Mouse (Mus musculus): Measurements from ENCODE around the gene Krt18. TPM values are rescaled to one million over a fixed set of nuclear protein-coding genes. Genes with fewer than 3 reads are reported as not detected.

The Krt18 gene
- 255 and 258 TPM in 2 replicates for total RNA-seq (2014; rRNA removed)
- polyA plus RNA-seq (2012; rRNA removed): 110 and 124 TPM in 2 replicates

DNA sequence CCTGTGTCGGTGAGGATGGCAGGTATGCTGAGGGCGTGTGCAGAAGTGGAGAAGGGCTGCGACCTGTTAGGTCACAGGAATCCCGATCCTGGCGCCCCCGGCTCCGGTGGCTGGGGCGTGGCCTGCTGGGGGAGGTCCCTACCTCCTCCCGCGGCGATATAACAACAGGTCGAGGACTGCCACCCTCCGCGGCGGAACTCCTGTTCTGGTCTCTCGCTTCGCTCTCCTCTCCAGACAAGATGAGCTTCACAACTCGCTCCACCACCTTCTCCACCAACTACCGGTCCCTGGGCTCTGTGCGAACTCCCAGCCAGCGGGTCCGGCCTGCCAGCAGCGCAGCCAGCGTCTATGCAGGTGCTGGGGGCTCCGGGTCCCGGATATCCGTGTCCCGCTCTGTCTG, at the start of gene Krt18:
TSS of gene Krt18 (plus strand) at position 141 of the 400 bp plus-strand sequence.
- peak; percentile 74 for DNase-seq (ENCODE audit: extremely low read depth, low read depth, low spot score)
- peak within 1 kb of the TSS; percentile 92 for H3K27ac ChIP-seq (replicated peaks; ENCODE audit: insufficient read depth, low read depth, low read length)
- peaks cover 26% of the 10 kb centered on the region for H3K36me3 ChIP-seq (ENCODE audit: control insufficient read depth, insufficient read depth, low read length)

DNA sequence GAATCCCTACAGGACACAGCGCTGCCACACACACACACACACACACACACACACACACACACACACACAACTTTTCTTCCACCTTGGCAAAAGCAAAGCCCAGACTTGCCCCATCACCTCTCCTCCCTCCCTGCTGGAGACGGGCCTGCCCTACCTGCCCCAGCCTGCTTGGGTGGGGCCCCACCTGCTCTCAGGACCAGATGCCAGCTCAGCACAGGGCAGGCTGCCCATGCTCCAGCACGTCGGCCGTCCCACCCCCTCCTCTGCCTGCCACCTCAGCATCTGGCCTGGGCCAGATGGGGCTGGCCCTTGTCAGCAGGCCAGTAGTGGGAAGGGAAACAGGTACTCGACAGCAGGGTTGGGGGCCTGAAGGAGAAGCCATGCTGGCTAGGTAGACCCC, 47.1 kb upstream of the Krt18 start:
- no peaks in the 10 kb centered on the region for H3K27me3 ChIP-seq (ENCODE audit: control insufficient read depth, insufficient read depth, low read length)
- H3K27ac ChIP-seq (replicated peaks; ENCODE audit: insufficient read depth, low read depth, low read length): 0 out of 2 replicates have a peak overlapping the region, but pooled peaks have one; percentile 19
- H3K4me3 ChIP-seq (ENCODE audit: insufficient read depth, low read depth, low read length): no peak overlapping the region
- no peak for TF ChIP-seq POLR2A (IDR thresholded peaks at IDR 0.05; ENCODE audit: extremely low read depth, insufficient read depth, low read length)
- TF ChIP-seq CTCF (IDR thresholded peaks at IDR 0.05; ENCODE audit: low read depth, low read length): no peak
- no peaks in the 10 kb centered on the region for H3K36me3 ChIP-seq (ENCODE audit: control insufficient read depth, insufficient read depth, low read length)
- H3K9ac ChIP-seq (ENCODE audit: low read depth, low read length): no peak overlapping the region
- DNase-seq (ENCODE audit: extremely low read depth, low read depth, low spot score): no peak
- 47% methylated on average over 6 of the region's 6 CpGs for WGBS
- peaks cover 12% of the 10 kb centered on the region for H3K4me1 ChIP-seq (ENCODE audit: control insufficient read depth, insufficient read depth, low read length)
- H3K79me2 ChIP-seq (ENCODE audit: control insufficient read depth, insufficient read depth, low read length): no peaks in the 10 kb centered on the region

More for the DNA sequence above, at the start of gene Krt18:
- 2% methylated on average over 28 of the region's 28 CpGs for WGBS
- H3K4me1 ChIP-seq (ENCODE audit: control insufficient read depth, insufficient read depth, low read length): peaks cover 19% of the 10 kb centered on the region
- no peaks in the 10 kb centered on the region for H3K79me2 ChIP-seq (ENCODE audit: control insufficient read depth, insufficient read depth, low read length)
- H3K9ac ChIP-seq (ENCODE audit: low read depth, low read length): peak within 1 kb of the TSS; percentile 94
- TF ChIP-seq CTCF (IDR thresholded peaks at IDR 0.05; ENCODE audit: low read depth, low read length) (no peak), POLR2A (IDR thresholded peaks at IDR 0.05; ENCODE audit: extremely low read depth, insufficient read depth, low read length) (peak; percentile 93)
- H3K4me3 ChIP-seq (ENCODE audit: insufficient read depth, low read depth, low read length): peak within 1 kb of the TSS; percentile 87
- no peaks in the 10 kb centered on the region for H3K27me3 ChIP-seq (ENCODE audit: control insufficient read depth, insufficient read depth, low read length)

DNA sequence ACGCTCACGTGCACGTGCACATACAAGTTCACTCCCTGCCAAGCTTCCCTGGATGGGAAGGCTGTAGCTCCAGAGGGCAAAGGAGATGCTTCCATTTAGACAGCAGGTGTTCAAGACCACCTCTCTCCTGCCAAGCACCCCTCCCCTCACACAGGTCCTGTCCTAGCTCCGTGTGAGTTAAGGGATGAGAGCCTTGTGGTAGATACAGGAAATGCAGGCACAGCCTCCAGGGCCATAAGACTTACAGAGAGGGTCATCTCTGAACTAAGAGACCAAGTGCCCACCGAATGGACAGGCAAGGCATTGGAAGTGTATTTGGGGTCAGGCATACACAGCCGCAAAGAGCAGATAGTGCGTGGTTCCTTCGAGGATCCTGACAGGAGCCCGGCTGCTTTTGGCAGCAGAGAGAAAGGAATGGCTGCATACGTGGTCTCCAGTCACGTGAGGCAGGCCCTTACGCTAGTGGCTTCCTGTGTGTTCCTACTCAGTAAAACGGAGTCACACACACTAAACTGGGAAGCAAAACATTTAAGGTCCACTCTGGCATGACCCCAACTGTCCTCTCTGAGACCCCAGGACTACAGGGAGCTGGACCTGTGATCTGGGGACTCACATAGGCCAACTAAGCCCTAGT, 44.5 kb upstream of the Krt18 start:
- no peak for DNase-seq (ENCODE audit: extremely low read depth, low read depth, low spot score)
- H3K36me3 ChIP-seq (ENCODE audit: control insufficient read depth, insufficient read depth, low read length): no peaks in the 10 kb centered on the region
- no peaks in the 10 kb centered on the region for H3K4me1 ChIP-seq (ENCODE audit: control insufficient read depth, insufficient read depth, low read length)
- WGBS: 79% methylated on average over 13 of the region's 13 CpGs
- H3K79me2 ChIP-seq (ENCODE audit: control insufficient read depth, insufficient read depth, low read length): no peaks in the 10 kb centered on the region
- H3K4me3 ChIP-seq (ENCODE audit: insufficient read depth, low read depth, low read length): no peak overlapping the region
- TF ChIP-seq POLR2A (IDR thresholded peaks at IDR 0.05; ENCODE audit: extremely low read depth, insufficient read depth, low read length) (no peak), CTCF (IDR thresholded peaks at IDR 0.05; ENCODE audit: low read depth, low read length) (no peak)
- no peak overlapping the region; the same call in 1 of the 2 replicates for H3K27ac ChIP-seq (replicated peaks; ENCODE audit: insufficient read depth, low read depth, low read length)
- H3K27me3 ChIP-seq (ENCODE audit: control insufficient read depth, insufficient read depth, low read length): no peaks in the 10 kb centered on the region
- peak overlapping the region; percentile 4; the same call in 1 of the 2 replicates for H3K9ac ChIP-seq (ENCODE audit: low read depth, low read length)

DNA sequence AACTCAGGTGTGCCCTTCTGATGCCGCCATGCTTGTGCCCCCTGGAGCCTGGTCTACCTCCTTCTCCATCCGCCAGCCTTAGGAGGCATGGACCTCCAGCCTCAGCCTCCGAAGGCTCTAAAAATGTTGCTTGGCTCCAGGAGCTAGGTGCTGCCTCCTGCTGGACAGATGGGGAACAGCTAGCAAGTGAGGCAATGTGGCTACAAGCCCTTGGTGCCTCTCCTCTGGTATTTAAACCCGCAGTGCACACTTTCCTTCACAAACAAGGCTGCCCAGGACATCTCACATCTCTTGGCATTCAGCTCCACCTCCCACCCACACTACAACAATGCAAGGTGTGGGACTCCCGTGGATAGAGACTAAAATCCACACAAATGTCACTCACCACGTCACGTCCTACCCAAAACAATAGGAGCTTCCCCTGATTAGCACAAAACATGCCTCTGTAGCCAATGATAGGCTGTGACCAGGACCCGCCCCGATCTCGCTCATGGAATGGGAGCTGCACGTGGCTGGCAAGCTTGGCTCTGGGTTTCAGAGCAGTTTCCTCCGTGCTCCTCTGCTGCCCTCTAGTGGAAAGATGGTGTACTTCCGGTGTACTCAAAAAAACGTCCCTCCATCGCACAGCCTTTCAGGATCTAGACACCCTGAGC, 43.9 kb upstream of the Krt18 start:
- H3K27me3 ChIP-seq (ENCODE audit: control insufficient read depth, insufficient read depth, low read length): no peaks in the 10 kb centered on the region
- no peaks in the 10 kb centered on the region for H3K36me3 ChIP-seq (ENCODE audit: control insufficient read depth, insufficient read depth, low read length)
- DNase-seq (ENCODE audit: extremely low read depth, low read depth, low spot score): peak; percentile 92
- H3K4me1 ChIP-seq (ENCODE audit: control insufficient read depth, insufficient read depth, low read length): no peaks in the 10 kb centered on the region
- H3K4me3 ChIP-seq (ENCODE audit: insufficient read depth, low read depth, low read length): no peak overlapping the region; the same call in 1 of the 2 replicates
- no peaks in the 10 kb centered on the region for H3K79me2 ChIP-seq (ENCODE audit: control insufficient read depth, insufficient read depth, low read length)
- H3K27ac ChIP-seq (replicated peaks; ENCODE audit: insufficient read depth, low read depth, low read length): peak overlapping the region; percentile 80
- WGBS: 6% methylated on average over 15 of the region's 15 CpGs
- peak overlapping the region; percentile 53 for H3K9ac ChIP-seq (ENCODE audit: low read depth, low read length)
- TF ChIP-seq CTCF (IDR thresholded peaks at IDR 0.05; ENCODE audit: low read depth, low read length): peak; percentile 99
- TF ChIP-seq POLR2A (IDR thresholded peaks at IDR 0.05; ENCODE audit: extremely low read depth, insufficient read depth, low read length): no peak

DNA sequence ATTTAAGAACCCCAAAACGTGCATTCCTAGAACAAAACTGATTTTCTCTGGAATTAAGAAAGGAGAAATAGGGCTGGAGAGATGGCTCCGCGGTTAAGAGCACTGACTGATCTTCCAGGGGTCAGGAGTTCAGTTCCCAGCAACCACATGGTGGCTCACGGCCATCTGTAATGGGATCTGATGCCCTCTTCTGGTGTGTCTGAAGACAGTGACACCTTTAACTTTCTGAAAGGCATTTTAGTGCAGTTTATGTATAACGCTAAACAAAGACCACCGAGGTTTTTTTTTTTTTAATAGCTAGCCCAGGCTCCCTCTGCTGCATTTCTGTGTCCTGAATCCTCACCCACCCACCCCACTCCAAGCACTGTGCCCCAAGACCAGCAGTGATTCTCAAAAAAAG, 43.2 kb upstream of the Krt18 start:
- TF ChIP-seq POLR2A (IDR thresholded peaks at IDR 0.05; ENCODE audit: extremely low read depth, insufficient read depth, low read length) (no peak), CTCF (IDR thresholded peaks at IDR 0.05; ENCODE audit: low read depth, low read length) (peak; percentile 14; the same call in 1 of the 2 replicates)
- Histone ChIP-seq H3K27me3 (ENCODE audit: control insufficient read depth, insufficient read depth, low read length) (no peaks in the 10 kb centered on the region), H3K36me3 (ENCODE audit: control insufficient read depth, insufficient read depth, low read length) (no peaks in the 10 kb centered on the region), H3K4me3 (ENCODE audit: insufficient read depth, low read depth, low read length) (no peak overlapping the region), H3K79me2 (ENCODE audit: control insufficient read depth, insufficient read depth, low read length) (no peaks in the 10 kb centered on the region), H3K27ac (replicated peaks; ENCODE audit: insufficient read depth, low read depth, low read length) (no peak overlapping the region), H3K9ac (ENCODE audit: low read depth, low read length) (no peak overlapping the region), H3K4me1 (ENCODE audit: control insufficient read depth, insufficient read depth, low read length) (no peaks in the 10 kb centered on the region)
- DNase-seq (ENCODE audit: extremely low read depth, low read depth, low spot score): peak; percentile 25
- 13% methylated on average over 6 of the region's 6 CpGs for WGBS
